Mouse (Mus musculus): ENCODE measurements at regions not wholly inside any gene's neighbourhood (a gene's known extent, or its start where the extent isn't known, plus 50 kb on each side); places are given as distances from the start of the nearest gene placed in this dataset.

GRCm38 (mm10) chr1:169249021-169249420 is 282.2 kb downstream of the Nuf2 start:
- TF ChIP-seq CTCF (IDR thresholded peaks at IDR 0.05; ENCODE audit: control insufficient read depth, insufficient read depth, insufficient replicate concordance, low read depth, low read length) (no peak), POLR2A (IDR thresholded peaks at IDR 0.05; ENCODE audit: control insufficient read depth, low read depth, low read length) (no peak)
- H3K36me3 ChIP-seq (ENCODE audit: control insufficient read depth, insufficient read depth, low read length), result no peaks in the 10 kb centered on the region
- no peaks in the 10 kb centered on the region for H3K27me3 ChIP-seq (ENCODE audit: control insufficient read depth, insufficient read depth, low read length)
- H3K4me1 ChIP-seq (ENCODE audit: control insufficient read depth, insufficient read depth, low read length), result no peaks in the 10 kb centered on the region
- H3K4me3 ChIP-seq (ENCODE audit: control insufficient read depth, low read depth, low read length), result no peak overlapping the region
- no peak overlapping the region for H3K27ac ChIP-seq (ENCODE audit: control insufficient read depth, insufficient read depth, low read depth, low read length)

GRCm38 (mm10) chr1:169240377-169240776 is 290.9 kb downstream of the Nuf2 start:
- TF ChIP-seq CTCF (IDR thresholded peaks at IDR 0.05; ENCODE audit: control insufficient read depth, insufficient read depth, insufficient replicate concordance, low read depth, low read length), result no peak
- TF ChIP-seq POLR2A (IDR thresholded peaks at IDR 0.05; ENCODE audit: control insufficient read depth, low read depth, low read length), result no peak
- H3K27ac ChIP-seq (ENCODE audit: control insufficient read depth, insufficient read depth, low read depth, low read length), result no peak overlapping the region
- no peaks in the 10 kb centered on the region for H3K27me3 ChIP-seq (ENCODE audit: control insufficient read depth, insufficient read depth, low read length)
- H3K4me3 ChIP-seq (ENCODE audit: control insufficient read depth, low read depth, low read length), result no peak overlapping the region
- H3K4me1 ChIP-seq (ENCODE audit: control insufficient read depth, insufficient read depth, low read length), result no peaks in the 10 kb centered on the region; the same call in 1 of the 2 replicates
- no peaks in the 10 kb centered on the region for H3K36me3 ChIP-seq (ENCODE audit: control insufficient read depth, insufficient read depth, low read length)

DNA sequence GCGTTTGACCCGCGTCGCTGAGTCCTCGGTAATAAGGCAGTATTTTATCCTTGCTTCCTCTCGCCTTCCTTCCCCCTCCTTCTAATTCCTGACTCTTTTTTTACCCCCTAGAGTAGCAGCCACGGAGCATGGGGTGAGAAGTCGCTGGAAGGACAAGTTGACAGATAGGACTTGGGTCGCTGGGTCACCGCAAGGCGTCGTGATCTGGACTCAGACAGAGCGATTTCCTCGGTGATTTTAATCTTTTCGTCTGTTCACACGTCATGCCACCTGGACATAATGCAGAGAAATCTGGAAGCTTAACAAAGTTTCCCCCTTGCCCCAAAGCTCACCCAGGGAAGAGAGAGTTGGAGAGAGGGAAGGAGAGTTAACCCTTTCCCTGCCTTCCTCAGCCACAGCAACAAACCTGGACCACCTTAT is 292.6 kb downstream of the Nuf2 start:
- Histone ChIP-seq H3K4me1 (ENCODE audit: control insufficient read depth, insufficient read depth, low read length) (no peaks in the 10 kb centered on the region; the same call in 1 of the 2 replicates), H3K4me3 (ENCODE audit: control insufficient read depth, low read depth, low read length) (no peak overlapping the region), H3K27ac (ENCODE audit: control insufficient read depth, insufficient read depth, low read depth, low read length) (no peak overlapping the region), H3K27me3 (ENCODE audit: control insufficient read depth, insufficient read depth, low read length) (no peaks in the 10 kb centered on the region), H3K36me3 (ENCODE audit: control insufficient read depth, insufficient read depth, low read length) (no peaks in the 10 kb centered on the region)
- TF ChIP-seq CTCF (IDR thresholded peaks at IDR 0.05; ENCODE audit: control insufficient read depth, insufficient read depth, insufficient replicate concordance, low read depth, low read length) (no peak), POLR2A (IDR thresholded peaks at IDR 0.05; ENCODE audit: control insufficient read depth, low read depth, low read length) (no peak)

DNA sequence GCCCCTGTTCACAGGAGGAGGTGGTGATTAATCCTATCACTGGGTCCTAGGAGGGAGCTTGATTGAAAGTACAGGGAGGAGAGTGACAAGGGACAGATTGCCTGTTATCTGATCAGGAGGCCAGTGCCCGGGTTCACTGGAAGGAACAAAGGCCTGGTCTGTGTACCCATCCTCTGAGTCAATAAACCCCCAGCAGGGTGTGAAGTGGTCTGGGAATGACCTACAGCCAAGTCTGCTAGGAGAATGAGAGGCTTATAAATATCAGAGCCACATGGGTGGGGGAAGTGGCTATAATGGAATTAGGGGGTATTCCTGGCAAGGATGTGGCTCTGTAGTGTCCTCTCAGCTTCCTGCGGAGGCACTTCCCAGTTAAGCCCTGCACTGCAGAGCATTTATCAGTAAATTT is 296.0 kb downstream of the Nuf2 start:
- Histone ChIP-seq H3K4me3 (ENCODE audit: control insufficient read depth, low read depth, low read length) (no peak overlapping the region), H3K27ac (ENCODE audit: control insufficient read depth, insufficient read depth, low read depth, low read length) (no peak overlapping the region), H3K27me3 (ENCODE audit: control insufficient read depth, insufficient read depth, low read length) (no peaks in the 10 kb centered on the region), H3K36me3 (ENCODE audit: control insufficient read depth, insufficient read depth, low read length) (no peaks in the 10 kb centered on the region), H3K4me1 (ENCODE audit: control insufficient read depth, insufficient read depth, low read length) (no peaks in the 10 kb centered on the region; the same call in 1 of the 2 replicates)
- TF ChIP-seq POLR2A (IDR thresholded peaks at IDR 0.05; ENCODE audit: control insufficient read depth, low read depth, low read length), result no peak

- H3K36me3 ChIP-seq (ENCODE audit: control insufficient read depth, insufficient read depth, low read length), result no peaks in the 10 kb centered on the region
- no peaks in the 10 kb centered on the region for H3K27me3 ChIP-seq (ENCODE audit: control insufficient read depth, insufficient read depth, low read length)
- TF ChIP-seq POLR2A (IDR thresholded peaks at IDR 0.05; ENCODE audit: control insufficient read depth, low read depth, low read length) (no peak), CTCF (IDR thresholded peaks at IDR 0.05; ENCODE audit: control insufficient read depth, insufficient read depth, insufficient replicate concordance, low read depth, low read length) (no peak)
- no peak overlapping the region for H3K4me3 ChIP-seq (ENCODE audit: control insufficient read depth, low read depth, low read length)
- H3K27ac ChIP-seq (ENCODE audit: control insufficient read depth, insufficient read depth, low read depth, low read length), result no peak overlapping the region
- no peaks in the 10 kb centered on the region for H3K4me1 ChIP-seq (ENCODE audit: control insufficient read depth, insufficient read depth, low read length)
Observed at GRCm38 (mm10) chr1:169233368-169233767, 297.9 kb downstream of the Nuf2 start.

DNA sequence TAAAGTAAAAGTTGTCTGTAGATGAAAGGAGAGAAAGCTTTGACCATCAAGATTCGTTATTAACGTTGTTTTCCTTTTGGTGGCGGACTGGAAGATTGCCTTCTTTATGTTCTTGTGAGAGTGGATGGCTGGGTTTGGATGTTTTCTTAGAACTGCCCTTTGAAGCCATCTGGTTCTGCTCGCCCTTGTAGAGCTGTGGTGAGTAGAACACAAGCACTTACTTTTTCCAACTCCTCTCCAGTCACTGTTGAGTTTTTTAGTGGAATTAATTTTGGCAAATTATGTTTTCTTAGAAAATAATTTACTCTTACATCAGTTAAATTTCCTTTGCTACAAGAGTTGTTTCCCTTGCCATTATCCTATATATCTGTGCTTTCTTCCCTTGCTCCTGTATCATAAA is 301.2 kb downstream of the Nuf2 start:
- Histone ChIP-seq H3K27me3 (ENCODE audit: control insufficient read depth, insufficient read depth, low read length) (no peaks in the 10 kb centered on the region), H3K4me3 (ENCODE audit: control insufficient read depth, low read depth, low read length) (no peak overlapping the region), H3K27ac (ENCODE audit: control insufficient read depth, insufficient read depth, low read depth, low read length) (no peak overlapping the region), H3K4me1 (ENCODE audit: control insufficient read depth, insufficient read depth, low read length) (no peaks in the 10 kb centered on the region), H3K36me3 (ENCODE audit: control insufficient read depth, insufficient read depth, low read length) (no peaks in the 10 kb centered on the region)
- no peak for TF ChIP-seq CTCF (IDR thresholded peaks at IDR 0.05; ENCODE audit: control insufficient read depth, insufficient read depth, insufficient replicate concordance, low read depth, low read length)
- TF ChIP-seq POLR2A (IDR thresholded peaks at IDR 0.05; ENCODE audit: control insufficient read depth, low read depth, low read length), result no peak

- Histone ChIP-seq H3K4me1 (ENCODE audit: control insufficient read depth, insufficient read depth, low read length) (no peaks in the 10 kb centered on the region), H3K27me3 (ENCODE audit: control insufficient read depth, insufficient read depth, low read length) (no peaks in the 10 kb centered on the region), H3K27ac (ENCODE audit: control insufficient read depth, insufficient read depth, low read depth, low read length) (no peak overlapping the region), H3K36me3 (ENCODE audit: control insufficient read depth, insufficient read depth, low read length) (no peaks in the 10 kb centered on the region), H3K4me3 (ENCODE audit: control insufficient read depth, low read depth, low read length) (no peak overlapping the region)
- TF ChIP-seq POLR2A (IDR thresholded peaks at IDR 0.05; ENCODE audit: control insufficient read depth, low read depth, low read length), result no peak
- no peak for TF ChIP-seq CTCF (IDR thresholded peaks at IDR 0.05; ENCODE audit: control insufficient read depth, insufficient read depth, insufficient replicate concordance, low read depth, low read length)
Observed at GRCm38 (mm10) chr1:169224431-169224830, 306.8 kb downstream of the Nuf2 start.

- Histone ChIP-seq H3K4me3 (ENCODE audit: control insufficient read depth, low read depth, low read length) (no peak overlapping the region), H3K4me1 (ENCODE audit: control insufficient read depth, insufficient read depth, low read length) (no peaks in the 10 kb centered on the region), H3K27me3 (ENCODE audit: control insufficient read depth, insufficient read depth, low read length) (no peaks in the 10 kb centered on the region), H3K27ac (ENCODE audit: control insufficient read depth, insufficient read depth, low read depth, low read length) (no peak overlapping the region), H3K36me3 (ENCODE audit: control insufficient read depth, insufficient read depth, low read length) (no peaks in the 10 kb centered on the region)
- TF ChIP-seq CTCF (IDR thresholded peaks at IDR 0.05; ENCODE audit: control insufficient read depth, insufficient read depth, insufficient replicate concordance, low read depth, low read length) (no peak), POLR2A (IDR thresholded peaks at IDR 0.05; ENCODE audit: control insufficient read depth, low read depth, low read length) (no peak)
Observed at GRCm38 (mm10) chr1:169187658-169188057, 343.6 kb downstream of the Nuf2 start.

All from testis, adult 2 months (tissue).